Mouse (Mus musculus) olfactory bulb, adult 2 months (tissue): ENCODE results near the gene Chrm3.

Source experiments
- CTCF ChIP-seq: fragments of 200-500 bp; IDR thresholded peaks from 2 replicates; pipeline ENCODE4 v1.5.1; 2012; ENCODE audit warnings: low read depth, mild to moderate bottlenecking, low read length, moderate library complexity; ENCODE audit not compliant: insufficient read depth
- POLR2A ChIP-seq: fragments of 200-500 bp; IDR thresholded peaks from 2 replicates; pipeline ENCODE4 v1.6.1; 2012; ENCODE audit warnings: mild to moderate bottlenecking, low read depth, low read length, moderate library complexity; ENCODE audit not compliant: insufficient read depth

- TF ChIP-seq CTCF: no peak
- no peak for TF ChIP-seq POLR2A
These were observed 306.6 kb downstream of the Chrm3 start for GRCm38 (mm10) chr13:10054086-10054485.
